Mouse (Mus musculus) MEL (cell line): Measurements from ENCODE around the gene Atp6v0a4. TPM values are rescaled to one million over a fixed set of nuclear protein-coding genes. Genes with fewer than 3 reads are reported as not detected.

Experiments used
- DNase-seq: peaks from one replicate; pipeline ENCODE4 v3.0.0; 2011; ENCODE audit warnings: low read depth, low spot score
- H3K27ac ChIP-seq: 2 replicates; pipeline ENCODE4 v1.5.1; 2012; ENCODE audit warnings: low read depth, mild to moderate bottlenecking, control low read depth, low read length, moderate library complexity; ENCODE audit not compliant: control insufficient read depth
- H3K27me3 ChIP-seq, 2 experiments: fragments of 150-350 bp in 1 of 2; sonication (generic) in 1 of 2; 2 replicates each; pipeline ENCODE4 v1.6.1; 2012; ENCODE audit warnings: low read length in 2 of 2, mild to moderate bottlenecking in 2 of 2, improper control_type of control experiment in 1 of 2, moderate library complexity in 1 of 2; ENCODE audit not compliant: insufficient read depth in 2 of 2, control insufficient read depth in 1 of 2
- H3K36me3 ChIP-seq, 2 experiments: 2 replicates each; pipeline ENCODE4 v1.6.1; 2012 to 2014; ENCODE audit warnings: low read length in 2 of 2, improper control_type of control experiment in 1 of 2, inconsistent platforms in 1 of 2, mild to moderate bottlenecking in 1 of 2; ENCODE audit not compliant: insufficient read depth in 2 of 2, control insufficient read depth in 1 of 2
- H3K4me1 ChIP-seq, 2 experiments: fragments of 150-350 bp in 1 of 2; sonication (generic) in 1 of 2; 2 replicates each; pipeline ENCODE4 v1.6.1; 2012; ENCODE audit warnings: low read length in 2 of 2, improper control_type of control experiment in 1 of 2, mild to moderate bottlenecking in 1 of 2; ENCODE audit not compliant: insufficient read depth in 2 of 2, control insufficient read depth in 1 of 2
- H3K4me3 ChIP-seq, 2 experiments: fragments of 150-350 bp in 1 of 2; sonication (generic) in 1 of 2; 2 replicates each; pipeline ENCODE4 v1.5.1; 2012; ENCODE audit warnings: low read depth in 2 of 2, low read length in 2 of 2, mild to moderate bottlenecking in 2 of 2, moderate library complexity in 2 of 2, control low read depth in 1 of 2, improper control_type of control experiment in 1 of 2; ENCODE audit not compliant: control insufficient read depth in 1 of 2, insufficient read depth in 1 of 2
- H3K79me2 ChIP-seq: 2 replicates; pipeline ENCODE4 v1.6.1; 2012; ENCODE audit warnings: mild to moderate bottlenecking, low read length, moderate library complexity; ENCODE audit not compliant: control insufficient read depth, poor library complexity, insufficient read depth
- H3K9ac ChIP-seq: 2 replicates; pipeline ENCODE4 v1.6.1; 2012; ENCODE audit warnings: low read depth, mild to moderate bottlenecking, control low read depth, low read length, moderate library complexity; ENCODE audit not compliant: control insufficient read depth, poor library complexity, severe bottlenecking
- H3K9me3 ChIP-seq: fragments of 150-350 bp; sonication (generic); replicated peaks from 2 replicates; pipeline ENCODE4 v1.6.1; 2012; ENCODE audit warnings: mild to moderate bottlenecking, low read length, improper control_type of control experiment, moderate library complexity; ENCODE audit not compliant: insufficient read depth
- CHD1 ChIP-seq: IDR thresholded peaks from 2 replicates; pipeline ENCODE4 v1.6.1; 2012; ENCODE audit warnings: low read depth, mild to moderate bottlenecking, inconsistent platforms, low read length, improper control_type of control experiment
- CHD2 ChIP-seq: IDR thresholded peaks from 2 replicates; pipeline ENCODE4 v1.6.1; 2011; ENCODE audit warnings: low read length, improper control_type of control experiment
- E2F4 ChIP-seq: IDR thresholded peaks from 2 replicates; pipeline ENCODE4 v1.6.1; 2011; ENCODE audit warnings: low read depth, low read length, improper control_type of control experiment, borderline replicate concordance
- EP300 ChIP-seq, 2 experiments: IDR thresholded peaks; 2 replicates each; pipeline ENCODE4 v1.6.1; 2011; ENCODE audit warnings: improper control_type of control experiment in 2 of 2, low read length in 2 of 2, low read depth in 1 of 2, mild to moderate bottlenecking in 1 of 2
- GABPA ChIP-seq: IDR thresholded peaks from 2 replicates; pipeline ENCODE4 v1.6.1; 2012; ENCODE audit warnings: low read depth, mild to moderate bottlenecking, inconsistent platforms, low read length, improper control_type of control experiment, moderate library complexity
- GATA1 ChIP-seq: IDR thresholded peaks from 2 replicates; pipeline ENCODE4 v1.6.1; 2011; ENCODE audit warnings: low read depth, low read length, improper control_type of control experiment
- HCFC1 ChIP-seq: IDR thresholded peaks from 2 replicates; pipeline ENCODE4 v1.6.1; 2012; ENCODE audit warnings: low read depth, mild to moderate bottlenecking, inconsistent platforms, low read length, improper control_type of control experiment, moderate library complexity
- MAFK ChIP-seq: IDR thresholded peaks from 2 replicates; pipeline ENCODE4 v1.6.1; 2011; ENCODE audit warnings: low read depth, mild to moderate bottlenecking, low read length, improper control_type of control experiment, borderline replicate concordance
- MAZ ChIP-seq: IDR thresholded peaks from 2 replicates; pipeline ENCODE4 v1.6.1; 2012; ENCODE audit warnings: low read depth, mild to moderate bottlenecking, inconsistent platforms, low read length, improper control_type of control experiment
- MEF2A ChIP-seq: IDR thresholded peaks from 2 replicates; pipeline ENCODE4 v1.6.1; 2014; ENCODE audit warnings: low read depth, mild to moderate bottlenecking, inconsistent platforms, low read length, improper control_type of control experiment; ENCODE audit not compliant: poor library complexity, insufficient replicate concordance, severe bottlenecking; ENCODE audit errors: extremely low read depth
- MYB ChIP-seq: IDR thresholded peaks from 2 replicates; pipeline ENCODE4 v1.6.1; 2011; ENCODE audit warnings: mild to moderate bottlenecking, low read depth, low read length, improper control_type of control experiment
- MYC ChIP-seq: IDR thresholded peaks from 2 replicates; pipeline ENCODE4 v1.6.1; 2011; ENCODE audit warnings: low read depth, mild to moderate bottlenecking, low read length, improper control_type of control experiment, moderate library complexity
- NRF1 ChIP-seq: IDR thresholded peaks from 2 replicates; pipeline ENCODE4 v1.6.1; 2014; ENCODE audit warnings: low read depth, mild to moderate bottlenecking, inconsistent platforms, low read length, improper control_type of control experiment, moderate library complexity; ENCODE audit not compliant: poor library complexity, insufficient read depth, severe bottlenecking
- POLR2AphosphoS2 ChIP-seq: IDR thresholded peaks from 2 replicates; pipeline ENCODE4 v1.6.1; 2011; ENCODE audit warnings: low read length, improper control_type of control experiment
- RCOR1 ChIP-seq: IDR thresholded peaks from 2 replicates; pipeline ENCODE4 v1.6.1; 2012; ENCODE audit warnings: low read depth, mild to moderate bottlenecking, inconsistent platforms, low read length, improper control_type of control experiment
- SIN3A ChIP-seq: IDR thresholded peaks from 2 replicates; pipeline ENCODE4 v1.6.1; 2012; ENCODE audit warnings: low read length, improper control_type of control experiment, inconsistent platforms
- TBP ChIP-seq: IDR thresholded peaks from 2 replicates; pipeline ENCODE4 v1.8.0; 2011; ENCODE audit warnings: low read depth, low read length, improper control_type of control experiment
- UBTF ChIP-seq: IDR thresholded peaks from 2 replicates; pipeline ENCODE4 v1.6.1; 2012; ENCODE audit warnings: low read depth, mild to moderate bottlenecking, inconsistent platforms, low read length, improper control_type of control experiment, moderate library complexity, borderline replicate concordance; ENCODE audit not compliant: insufficient read depth
- USF2 ChIP-seq, 2 experiments: IDR thresholded peaks; 2 replicates each; pipeline ENCODE4 v1.6.1; 2011 to 2012; ENCODE audit warnings: improper control_type of control experiment in 2 of 2, low read length in 2 of 2, borderline replicate concordance in 1 of 2, inconsistent platforms in 1 of 2, low read depth in 1 of 2, mild to moderate bottlenecking in 1 of 2; ENCODE audit not compliant: insufficient read depth in 1 of 2
- ZC3H11A ChIP-seq: IDR thresholded peaks from 2 replicates; pipeline ENCODE4 v1.6.1; 2012; ENCODE audit warnings: low read depth, mild to moderate bottlenecking, inconsistent platforms, low read length, improper control_type of control experiment
- ZKSCAN1 ChIP-seq: IDR thresholded peaks from 2 replicates; pipeline ENCODE4 v1.6.1; 2012; ENCODE audit warnings: low read depth, mild to moderate bottlenecking, inconsistent platforms, low read length, improper control_type of control experiment, moderate library complexity
- ZMIZ1 ChIP-seq: IDR thresholded peaks from 2 replicates; pipeline ENCODE4 v1.6.1; 2012; ENCODE audit warnings: low read depth, mild to moderate bottlenecking, inconsistent platforms, low read length, improper control_type of control experiment, moderate library complexity
- polyA plus RNA-seq, 2 experiments: library from polyadenylated mRNA; stranded (reverse) in 1 of 2; unstranded in 1 of 2; fragments of >175 nt in 1 of 2; fragments of >200 nt in 1 of 2; gene quantifications; 2 replicates each; pipeline versions ENCODE4 v1.2.1 to v1.2.4; 2012; ENCODE audit warnings: low replicate concordance in 2 of 2, low read depth in 1 of 2; ENCODE audit not compliant: insufficient read length in 2 of 2, insufficient read depth in 1 of 2, missing spikeins in 1 of 2
- total RNA-seq: library from RNA; depleted of rRNA; stranded (reverse); fragments of 300-350 nt; gene quantifications from 2 replicates; pipeline ENCODE4 v1.2.3, GENCODE M21; 2012

Atp6v0a4 gene
- total and polyA plus RNA-seq, 3 experiments = 0.12 TPM; not detected in 2

- Histone ChIP-seq H3K36me3 (no peaks in the 10 kb centered on the region), H3K27me3 (no peaks in the 10 kb centered on the region), H3K9me3 (no peaks in the 10 kb centered on the region), H3K9ac (no peak overlapping the region), H3K4me1 (no peaks in the 10 kb centered on the region), H3K79me2 (no peaks in the 10 kb centered on the region), H3K27ac (no peak overlapping the region), H3K4me3 (no peak overlapping the region)
- no peak for DNase-seq
- TF ChIP-seq ZMIZ1 = no peak
- no peak for TF ChIP-seq MAFK
- no peak for TF ChIP-seq ZKSCAN1
- TF ChIP-seq RCOR1 = no peak
- no peak for TF ChIP-seq POLR2AphosphoS2
- TF ChIP-seq CHD2 = no peak
- TF ChIP-seq GABPA = no peak
- TF ChIP-seq NRF1 = no peak
- no peak for TF ChIP-seq MYB
Measured at GRCm38 (mm10) chr6:38128115-38128514, 3.7 kb upstream of the Atp6v0a4 start.

- DNase-seq = no peak
- Histone ChIP-seq H3K4me1 (no peaks in the 10 kb centered on the region), H3K27ac (no peak overlapping the region), H3K36me3 (no peaks in the 10 kb centered on the region), H3K9me3 (no peaks in the 10 kb centered on the region), H3K79me2 (no peaks in the 10 kb centered on the region), H3K27me3 (no peaks in the 10 kb centered on the region), H3K9ac (no peak overlapping the region), H3K4me3 (no peak overlapping the region)
- TF ChIP-seq MYC (no peak), MAZ (no peak), USF2 (IDR thresholded peaks at IDR 0.05; ENCODE audit: borderline replicate concordance in 1 of 2, insufficient read depth in 1 of 2, low read depth in 1 of 2, low read length in 2 of 2) (no peak), TBP (no peak), E2F4 (no peak), ZC3H11A (no peak), ZMIZ1 (no peak), POLR2AphosphoS2 (no peak), MEF2A (no peak), HCFC1 (no peak), UBTF (no peak), GATA1 (no peak), SIN3A (no peak), GABPA (no peak), EP300 (IDR thresholded peaks at IDR 0.05; ENCODE audit: low read depth in 1 of 2, low read length in 2 of 2) (no peak), CHD1 (no peak)
Measured at GRCm38 (mm10) chr6:38125462-38125861, 1.1 kb upstream of the Atp6v0a4 start.
